Mouse (Mus musculus) embryonic facial prominence, embryonic 14.5 days (tissue): ENCODE data around the gene Ankrd24. TPM values are rescaled to one million over a fixed set of nuclear protein-coding genes. Genes with fewer than 3 reads are reported as not detected.
A peak's percentile ranks its signal among the peaks of the same experiment; 100 is the strongest.

Experiments used
- ATAC-seq: fragments of 200-750 bp; cut with Nextera tagmentation; 2 replicates; pipeline ENCODE4 v1.8.0; 2017; ENCODE audit warnings: low read depth, moderate number of reproducible peaks, moderate TSS enrichment
- DNase-seq: peaks from one replicate; pipeline ENCODE4 v3.0.0-alpha.2; 2015; ENCODE audit warnings: low spot score
- H3K27ac ChIP-seq: fragments of 300-500 bp; sonication (generic); replicated peaks from 2 replicates; pipeline ENCODE4 v1.5.1; 2014; ENCODE audit warnings: low read depth, mild to moderate bottlenecking, low read length, moderate library complexity
- H3K27me3 ChIP-seq: fragments of 300-500 bp; sonication (generic); replicated peaks from 2 replicates; pipeline ENCODE4 v1.6.1; 2014; ENCODE audit warnings: low read length; ENCODE audit not compliant: control insufficient read depth, insufficient read depth
- H3K36me3 ChIP-seq: fragments of 300-500 bp; sonication (generic); 2 replicates; pipeline ENCODE4 v1.6.1; 2014; ENCODE audit warnings: low read length, mixed read lengths; ENCODE audit not compliant: control insufficient read depth, insufficient read depth
- H3K4me1 ChIP-seq: fragments of 300-500 bp; sonication (generic); 2 replicates; pipeline ENCODE4 v1.6.1; 2014; ENCODE audit warnings: antibody characterized with exemption, low read length; ENCODE audit not compliant: control insufficient read depth, insufficient read depth
- H3K4me2 ChIP-seq: fragments of 300-500 bp; sonication (generic); 2 replicates; pipeline ENCODE4 v1.6.1; 2014; ENCODE audit warnings: low read depth, mild to moderate bottlenecking, low read length, moderate library complexity, mixed read lengths
- H3K4me3 ChIP-seq: fragments of 300-500 bp; sonication (generic); 2 replicates; pipeline ENCODE4 v1.5.1; 2014; ENCODE audit warnings: low read depth, mild to moderate bottlenecking, low read length
- H3K9ac ChIP-seq: fragments of 300-500 bp; sonication (generic); 2 replicates; pipeline ENCODE4 v1.6.1; 2014; ENCODE audit warnings: low read depth, mild to moderate bottlenecking, low read length, moderate library complexity, mixed read lengths
- H3K9me3 ChIP-seq: fragments of 300-500 bp; sonication (generic); 2 replicates; pipeline ENCODE4 v1.6.1; 2016; ENCODE audit warnings: low read length; ENCODE audit not compliant: control insufficient read depth
- WGBS: fragments of 180-500 bp; shearing (Covaris S2); extraction: QIAGEN DNeasy Blood & Tissue Kit; methylation state at CpG from one replicate; pipeline ENCODE4 v1.1.7; 2014; 5-methylcytosine and 5-hydroxymethylcytosine counted together
- polyA plus RNA-seq: library from polyadenylated mRNA; unstranded; fragments of >200 nt; fragmentation: Nextera tagmentation; extraction: Ambion mirVana; gene quantifications from 2 replicates; pipeline ENCODE4 v1.2.1, GENCODE M21; 2014

Ankrd24 gene
- polyA plus RNA-seq, 1 experiment from 2014 or later, result 7.3 TPM

DNA sequence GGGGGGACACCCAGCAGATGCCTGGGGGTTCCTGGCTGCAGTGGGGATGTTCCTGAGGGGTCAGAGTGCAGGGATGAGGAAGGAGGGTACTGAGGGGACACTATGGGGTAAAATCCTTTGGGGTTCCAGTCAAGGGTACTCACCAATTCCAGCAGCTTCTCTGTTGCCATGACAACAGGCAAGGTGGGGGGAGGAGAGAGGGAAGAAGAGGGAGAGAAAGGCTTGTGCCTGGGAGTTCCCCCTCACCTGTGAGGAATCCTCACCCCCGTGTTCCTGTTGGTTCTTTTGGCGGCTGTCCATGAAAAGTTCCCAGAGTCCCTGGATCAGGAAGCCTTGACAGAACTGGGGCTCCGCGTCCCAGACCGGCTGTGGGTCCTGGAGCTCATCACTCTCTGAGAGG is 32.7 kb upstream of the Ankrd24 start:
- DNase-seq (no peak), ATAC-seq (no peak)
- H3K27me3 ChIP-seq, result no peaks in the 10 kb centered on the region
- H3K9ac ChIP-seq, result peak overlapping the region; percentile 37; the same call in 1 of the 2 replicates
- H3K4me3 ChIP-seq, result no peak overlapping the region
- H3K36me3 ChIP-seq, result no peaks in the 10 kb centered on the region
- H3K4me1 ChIP-seq, result peaks cover 30% of the 10 kb centered on the region
- WGBS, result 29% methylated on average over 5 of the region's 5 CpGs
- H3K9me3 ChIP-seq, result no peaks in the 10 kb centered on the region
- H3K27ac ChIP-seq, result peak overlapping the region; percentile 77
- H3K4me2 ChIP-seq, result peak overlapping the region; percentile 49; the same call in 1 of the 2 replicates

DNA sequence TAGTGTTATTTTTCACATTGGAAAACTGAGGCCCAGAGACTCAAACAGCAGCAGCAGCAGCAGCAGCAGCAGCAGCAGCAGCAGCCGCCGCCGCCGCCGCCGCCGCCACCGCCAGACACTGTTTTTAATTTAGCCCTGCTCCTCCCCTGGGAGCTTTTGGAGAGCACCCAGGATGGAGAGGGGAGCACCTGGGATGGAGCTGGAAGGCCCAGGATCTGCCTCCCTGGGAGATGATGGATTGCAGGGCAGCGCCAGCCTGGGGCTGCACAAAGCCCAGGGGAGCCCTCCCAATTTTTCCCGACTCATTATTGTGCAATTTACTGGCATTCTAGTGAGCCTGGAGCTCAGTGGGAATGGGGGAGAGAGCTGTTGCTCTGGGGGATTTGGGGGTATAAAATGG is 31.7 kb upstream of the Ankrd24 start:
- H3K4me3 ChIP-seq, result peak overlapping the region; percentile 21

DNA sequence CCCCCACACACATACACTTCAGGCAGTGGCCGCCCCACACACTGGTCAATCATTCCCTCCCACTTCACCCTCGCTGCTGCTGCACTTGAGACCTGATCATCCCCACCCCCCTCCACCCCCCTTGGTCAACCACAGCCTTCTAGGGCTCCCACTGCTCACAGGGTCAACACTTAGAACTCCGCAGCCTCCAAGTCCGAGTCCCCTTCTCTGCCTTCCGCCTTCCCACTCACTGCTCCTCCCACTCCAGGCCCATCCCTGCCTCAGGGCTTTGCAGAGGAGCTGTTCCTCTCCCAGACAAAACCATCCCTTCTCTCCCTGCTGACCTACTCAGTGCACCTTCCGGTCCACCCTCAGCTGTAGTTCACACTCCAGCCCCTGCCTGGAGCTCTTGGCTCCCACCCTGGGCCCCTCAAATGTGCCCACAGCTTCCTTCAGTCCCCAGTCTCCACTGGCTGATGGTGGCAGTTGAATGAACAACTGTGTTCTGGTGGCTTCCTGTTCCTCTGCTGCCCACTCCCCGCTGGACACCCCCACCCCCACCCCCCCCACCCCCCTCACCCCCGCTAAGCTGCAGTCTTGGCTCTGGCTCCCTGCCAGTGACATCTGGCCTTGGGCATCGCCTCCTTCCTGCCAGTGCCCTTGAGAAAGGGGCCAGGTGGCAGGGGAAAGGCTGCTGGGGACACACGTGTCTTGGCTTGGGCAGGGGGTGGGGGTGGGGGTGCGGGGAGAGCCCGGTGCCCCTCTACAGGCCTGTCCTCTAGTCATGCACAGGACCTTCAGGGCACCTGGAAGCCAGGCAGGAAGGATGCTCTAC is 31.0 kb upstream of the Ankrd24 start:
- Histone ChIP-seq H3K9me3 (no peaks in the 10 kb centered on the region), H3K4me3 (peak overlapping the region; percentile 21), H3K4me2 (peak overlapping the region; percentile 49), H3K4me1 (peaks cover 40% of the 10 kb centered on the region), H3K36me3 (no peaks in the 10 kb centered on the region), H3K9ac (peak overlapping the region; percentile 37), H3K27me3 (no peaks in the 10 kb centered on the region), H3K27ac (peak overlapping the region; percentile 77)
- WGBS, result 2% methylated on average over 9 of the region's 12 CpGs
- peak; percentile 28; the same call in 1 of the 2 replicates for ATAC-seq
- DNase-seq, result peak; percentile 76

More for the DNA sequence above, 31.7 kb upstream of the Ankrd24 start:
- Histone ChIP-seq H3K36me3 (no peaks in the 10 kb centered on the region), H3K9me3 (no peaks in the 10 kb centered on the region), H3K9ac (peak overlapping the region; percentile 37), H3K4me2 (peak overlapping the region; percentile 49), H3K27ac (peak overlapping the region; percentile 77), H3K27me3 (no peaks in the 10 kb centered on the region), H3K4me1 (peaks cover 36% of the 10 kb centered on the region)
- no peak for ATAC-seq
- DNase-seq, result peak; percentile 69
- 0% methylated on average over 10 of the region's 10 CpGs for WGBS

DNA sequence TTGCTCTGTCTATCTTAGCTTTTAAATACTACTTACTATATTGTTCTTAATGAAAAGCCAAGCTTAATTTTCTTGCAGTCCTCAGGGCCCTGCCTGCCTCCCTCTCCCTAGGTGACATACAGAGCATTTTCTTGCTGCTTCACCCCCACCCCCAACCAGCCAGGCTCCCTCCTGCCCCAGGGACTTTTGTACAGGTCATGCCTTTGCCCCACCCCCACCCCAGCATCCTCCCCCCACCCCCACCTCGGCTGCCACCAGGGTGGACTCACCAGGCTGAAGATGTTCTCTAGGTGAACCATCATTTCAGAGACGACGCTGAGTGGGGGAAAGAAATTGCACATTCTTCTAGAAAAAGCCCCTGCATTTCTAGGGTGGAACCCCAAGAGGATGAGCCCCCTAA is 30.0 kb upstream of the Ankrd24 start:
- 29% methylated on average over 3 of the region's 3 CpGs for WGBS
- DNase-seq (no peak), ATAC-seq (no peak)
- peaks cover 44% of the 10 kb centered on the region for H3K4me1 ChIP-seq
- no peaks in the 10 kb centered on the region for H3K36me3 ChIP-seq
- H3K27me3 ChIP-seq, result no peaks in the 10 kb centered on the region
- H3K9ac ChIP-seq, result no peak overlapping the region
- no peaks in the 10 kb centered on the region for H3K9me3 ChIP-seq
- no peak overlapping the region for H3K4me3 ChIP-seq
- H3K27ac ChIP-seq, result no peak overlapping the region
- H3K4me2 ChIP-seq, result no peak overlapping the region

DNA sequence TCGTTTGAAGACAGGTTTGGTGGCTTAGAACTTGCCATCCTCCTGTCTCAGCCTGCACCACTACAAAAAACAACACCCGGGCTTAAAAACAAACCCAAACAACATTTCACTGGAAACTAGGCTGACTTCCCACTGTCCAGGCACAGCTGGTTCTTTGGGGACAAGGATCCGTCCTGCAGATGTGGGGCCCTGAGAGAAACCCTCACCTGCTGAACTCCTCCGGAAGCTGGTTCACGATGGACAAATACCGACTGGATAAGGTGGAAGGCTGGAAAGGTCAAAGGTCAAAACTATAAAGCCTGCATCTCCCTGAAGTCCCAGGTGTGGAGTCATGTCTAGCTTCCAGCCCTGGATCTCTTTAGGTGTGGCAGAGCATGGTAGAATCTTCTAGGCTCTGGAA is 29.5 kb upstream of the Ankrd24 start:
- no peak overlapping the region for H3K9ac ChIP-seq
- no peak overlapping the region for H3K4me2 ChIP-seq
- ATAC-seq (no peak), DNase-seq (no peak)
- peaks cover 44% of the 10 kb centered on the region for H3K4me1 ChIP-seq
- WGBS, result 30% methylated on average over 6 of the region's 6 CpGs
- no peaks in the 10 kb centered on the region for H3K9me3 ChIP-seq
- no peak overlapping the region for H3K4me3 ChIP-seq
- no peaks in the 10 kb centered on the region for H3K27me3 ChIP-seq
- no peak overlapping the region for H3K27ac ChIP-seq
- no peaks in the 10 kb centered on the region for H3K36me3 ChIP-seq

DNA sequence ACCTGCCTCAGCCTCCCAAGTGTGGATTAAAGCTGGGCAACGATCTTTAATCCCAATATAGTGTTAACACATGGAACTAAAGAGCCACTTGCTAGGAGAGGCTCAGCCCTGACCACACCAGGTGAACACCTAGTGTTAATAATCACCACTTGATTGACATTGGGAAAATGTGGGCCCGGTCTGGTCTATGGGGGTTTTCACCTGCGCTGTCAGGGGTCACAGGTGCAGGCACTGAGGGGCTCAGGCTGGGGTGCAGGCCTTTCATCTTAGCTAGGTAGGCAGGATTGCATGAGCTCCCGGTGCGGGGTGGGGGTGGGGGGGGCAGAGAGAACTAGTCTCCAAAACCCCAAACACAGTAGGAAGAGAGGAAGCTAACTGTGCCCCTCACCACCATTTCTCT is 28.7 kb upstream of the Ankrd24 start:
- Histone ChIP-seq H3K4me1 (peaks cover 44% of the 10 kb centered on the region), H3K36me3 (no peaks in the 10 kb centered on the region), H3K27me3 (no peaks in the 10 kb centered on the region), H3K9me3 (no peaks in the 10 kb centered on the region), H3K4me3 (no peak overlapping the region), H3K4me2 (no peak overlapping the region), H3K27ac (no peak overlapping the region), H3K9ac (no peak overlapping the region)
- ATAC-seq (no peak), DNase-seq (no peak)
- 48% methylated on average over 5 of the region's 5 CpGs for WGBS

DNA sequence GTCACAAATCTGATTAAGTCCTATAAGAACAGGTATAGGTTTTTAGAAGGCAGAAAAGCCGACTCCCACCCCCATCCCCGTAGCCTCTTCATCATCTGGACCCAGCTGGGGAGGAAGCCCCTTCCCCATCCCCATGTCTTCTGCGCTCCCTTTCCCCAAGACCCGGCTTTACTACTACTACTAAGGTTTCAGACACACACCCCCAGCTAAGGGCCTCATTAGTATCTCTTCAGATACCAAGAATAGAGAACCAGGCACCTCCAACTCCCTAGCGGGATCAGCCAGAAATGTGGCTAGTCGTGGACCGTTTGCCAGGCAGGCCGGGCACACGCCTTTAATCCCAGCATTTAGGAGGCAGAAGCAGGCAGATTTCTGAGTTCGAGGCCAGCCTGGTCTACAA is 28.2 kb upstream of the Ankrd24 start:
- Histone ChIP-seq H3K4me3 (no peak overlapping the region), H3K4me2 (peak overlapping the region; percentile 59; the same call in 1 of the 2 replicates), H3K9me3 (no peaks in the 10 kb centered on the region), H3K36me3 (no peaks in the 10 kb centered on the region), H3K27ac (peak overlapping the region; percentile 80), H3K27me3 (no peaks in the 10 kb centered on the region), H3K4me1 (peaks cover 41% of the 10 kb centered on the region), H3K9ac (no peak overlapping the region)
- no peak for ATAC-seq
- DNase-seq, result no peak
- WGBS, result 44% methylated on average over 10 of the region's 10 CpGs

DNA sequence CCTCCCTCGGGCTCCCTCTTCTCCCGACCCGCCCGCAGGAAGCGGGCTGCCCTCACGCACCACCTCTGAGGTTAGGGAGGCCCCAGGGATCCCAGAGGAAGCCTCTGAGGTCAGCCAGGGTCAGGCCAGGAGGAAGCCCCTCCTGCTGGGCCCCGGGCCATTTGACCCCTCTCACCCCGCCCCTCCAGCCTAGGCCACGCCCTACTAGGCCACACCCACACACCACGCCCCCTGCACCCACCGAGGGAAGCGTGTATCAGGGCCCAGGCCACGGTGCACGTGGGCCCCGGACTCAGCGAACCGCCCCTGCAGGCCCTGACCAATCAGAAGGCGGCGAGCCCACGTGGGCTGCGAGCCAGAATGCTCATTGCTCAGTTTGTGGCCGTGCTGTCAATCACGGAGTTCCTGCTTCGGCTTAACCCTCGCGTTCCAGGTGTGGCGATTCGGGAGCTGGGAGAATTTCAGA is 27.6 kb upstream of the Ankrd24 start, which contains the start of gene Tle6:
TSS of gene Tle6 (minus strand) at position 336 of the 466 bp plus-strand sequence.
- Histone ChIP-seq H3K4me1 (peaks cover 35% of the 10 kb centered on the region), H3K36me3 (no peaks in the 10 kb centered on the region), H3K27me3 (no peaks in the 10 kb centered on the region), H3K4me3 (peak within 1 kb of the TSS; percentile 28), H3K27ac (peak within 1 kb of the TSS; percentile 80), H3K9me3 (no peaks in the 10 kb centered on the region), H3K9ac (peak within 1 kb of the TSS; percentile 42; the same call in 1 of the 2 replicates), H3K4me2 (peak within 1 kb of the TSS; percentile 59)
- DNase-seq (peak; percentile 99), ATAC-seq (peak; percentile 87)
- under 1% methylated on average over 26 of the region's 28 CpGs for WGBS
